Mouse (Mus musculus): ENCODE data around the gene Klhdc9.
"Not testable (repeated sequence)": the region's sequence is repeated elsewhere in the genome, so short reads cannot be mapped to it uniquely, and the experiment has no call there.

Klhdc9 gene

GRCm38 (mm10) chr1:171343922-171344677 is 16.5 kb downstream of the Klhdc9 start:
- CTCF ChIA-PET: interaction anchor here in 3 of 4 experiments (0.6 to 2.9 kb wide), 4 partner anchors 14 to 351 kb away, joined by 4 to 14 read pairs (median 5); no protein-coding TSS in a partner anchor
- POLR2A ChIA-PET: interaction anchor here (0.6 to 8.7 kb wide), 19 partner anchors 9 to 950 kb away, joined by 3 to 90 read pairs (median 5); partner anchors contain the start of genes Dedd (in 2 of the 4), Klhdc9 (in 2 of the 4) and Pcp4l1 (in 1 of the 4)

GRCm38 (mm10) chr1:171342262-171343207 is 18.1 kb downstream of the Klhdc9 start:
- CTCF ChIA-PET: no interaction called here
- POLR2A ChIA-PET: interaction anchor here in 1 of 4 experiments (1.7 to 8.7 kb wide), 2 partner anchors 15 to 17 kb away, joined by 5 to 90 read pairs; partner anchors contain the start of gene Klhdc9

- ChIA-PET POLR2A (interaction anchor here in 3 of 4 experiments (0.6 to 4.5 kb wide), 25 partner anchors 8 to 216 kb away, joined by 3 to 34 read pairs (median 4); partner anchors contain the start of genes Nit1 (in 3 of the 3), Pfdn2 (in 3 of the 3), Adamts4 (in 1 of the 3) and B4galt3 (in 1 of the 3)), CTCF (interaction anchor here in 2 of 4 experiments (0.6 to 1.1 kb wide), 2 partner anchors 26 to 171 kb away, joined by 3 to 4 read pairs; no protein-coding TSS in a partner anchor)
Measured at GRCm38 (mm10) chr1:171330216-171330560, 30.4 kb downstream of the Klhdc9 start.

GRCm38 (mm10) chr1:171329433-171330215 is 31.0 kb downstream of the Klhdc9 start:
- ChIA-PET CTCF (interaction anchor here in 3 of 4 experiments (0.6 to 1.4 kb wide), 5 partner anchors 25 to 165 kb away, joined by 3 to 7 read pairs (median 4); partner anchors contain the start of gene Ppox (in 1 of the 3)), POLR2A (interaction anchor here (0.6 to 4.5 kb wide), 48 partner anchors 8 to 216 kb away, joined by 3 to 34 read pairs (median 5); partner anchors contain the start of genes Nit1 (in 3 of the 4), Pfdn2 (in 3 of the 4), B4galt3 (in 2 of the 4) and F11r (in 2 of the 4))

GRCm38 (mm10) chr1:171328839-171329432 is 31.7 kb downstream of the Klhdc9 start, which contains the start of gene Dedd:
Dedd (plus strand) TSS chr1:171329145.
- POLR2A ChIA-PET: interaction anchor here (0.6 to 4.5 kb wide), 62 partner anchors 9 to 187 kb away, joined by 3 to 34 read pairs (median 4); partner anchors contain the start of genes Nit1 (in 4 of the 4), Pfdn2 (in 4 of the 4), B4galt3 (in 3 of the 4) and Ppox (in 3 of the 4)
- CTCF ChIA-PET: interaction anchor here in 2 of 4 experiments (0.7 to 1.4 kb wide), 6 partner anchors 25 to 166 kb away, joined by 3 to 7 read pairs (median 4); partner anchors contain the start of gene Ppox (in 2 of the 2)

GRCm38 (mm10) chr1:171328244-171328643 is 32.4 kb downstream of the Klhdc9 start:
- CTCF ChIA-PET: interaction anchor here in 3 of 4 experiments (0.6 to 1.4 kb wide), 7 partner anchors 26 to 1619 kb away, joined by 3 to 7 read pairs (median 4); partner anchors contain the start of gene Ppox (in 2 of the 3)
- POLR2A ChIA-PET: interaction anchor here (0.6 to 4.5 kb wide), 58 partner anchors 8 to 197 kb away, joined by 3 to 34 read pairs (median 4); partner anchors contain the start of genes Nit1 (in 4 of the 4), Pfdn2 (in 4 of the 4), Ppox (in 3 of the 4) and Usf1 (in 3 of the 4)

GRCm38 (mm10) chr1:171326588-171326987 is 34.0 kb downstream of the Klhdc9 start:
- CTCF ChIA-PET: not testable (repeated sequence)
- POLR2A ChIA-PET: interaction anchor here in 2 of 4 experiments (0.9 to 3.1 kb wide), 9 partner anchors 16 to 176 kb away, joined by 3 to 30 read pairs (median 6); partner anchors contain the start of genes Klhdc9 (in 2 of the 2), Alyref2 (in 1 of the 2), B4galt3 (in 1 of the 2) and Nit1 (in 1 of the 2)

GRCm38 (mm10) chr1:171325571-171325970 is 35.0 kb downstream of the Klhdc9 start:
- POLR2A ChIA-PET: interaction anchor here in 2 of 4 experiments (0.8 to 3.1 kb wide), 14 partner anchors 9 to 176 kb away, joined by 3 to 20 read pairs (median 4); partner anchors contain the start of genes B4galt3 (in 2 of the 2), Nit1 (in 2 of the 2), Pfdn2 (in 2 of the 2) and Klhdc9 (in 1 of the 2)
- CTCF ChIA-PET: interaction anchor here in 2 of 4 experiments (0.5 to 4.9 kb wide), 3 partner anchors 32 to 176 kb away, joined by 3 to 67 read pairs (median 3); partner anchors contain the start of gene Klhdc9 (in 1 of the 2)

GRCm38 (mm10) chr1:171322012-171322411 is 38.6 kb downstream of the Klhdc9 start:
- ChIA-PET CTCF (interaction anchor here (0.5 to 4.9 kb wide), 43 partner anchors 11 to 807 kb away, joined by 3 to 67 read pairs (median 4); partner anchors contain the start of genes Klhdc9 (in 2 of the 4), Nit1 (in 2 of the 4), Pfdn2 (in 2 of the 4) and Ppox (in 2 of the 4)), POLR2A (interaction anchor here (0.6 to 5.1 kb wide), 60 partner anchors 9 to 181 kb away, joined by 3 to 72 read pairs (median 4); partner anchors contain the start of genes Klhdc9 (in 3 of the 4), Nit1 (in 3 of the 4), Pfdn2 (in 3 of the 4) and Alyref2 (in 2 of the 4))

GRCm38 (mm10) chr1:171321415-171321814 is 39.2 kb downstream of the Klhdc9 start:
- CTCF ChIA-PET: interaction anchor here (0.6 to 4.9 kb wide), 34 partner anchors 14 to 247 kb away, joined by 3 to 67 read pairs (median 4); partner anchors contain the start of genes Klhdc9 (in 2 of the 4), Nit1 (in 2 of the 4), Pfdn2 (in 2 of the 4) and Ppox (in 2 of the 4)
- POLR2A ChIA-PET: interaction anchor here (0.6 to 5.1 kb wide), 47 partner anchors 9 to 181 kb away, joined by 3 to 72 read pairs (median 5); partner anchors contain the start of genes Klhdc9 (in 3 of the 4), Nit1 (in 3 of the 4), Pfdn2 (in 3 of the 4) and Alyref2 (in 2 of the 4)

GRCm38 (mm10) chr1:171320151-171320550 is 40.4 kb downstream of the Klhdc9 start:
- ChIA-PET CTCF (interaction anchor here in 1 of 4 experiments (0.8 to 2.2 kb wide), 8 partner anchors 14 to 244 kb away, joined by 3 to 9 read pairs (median 4); partner anchors contain the start of genes Klhdc9 and Ppox), POLR2A (interaction anchor here (0.6 to 5.1 kb wide), 46 partner anchors 8 to 425 kb away, joined by 3 to 72 read pairs (median 4); partner anchors contain the start of genes Dedd (in 3 of the 4), Nit1 (in 3 of the 4), Pfdn2 (in 3 of the 4) and Klhdc9 (in 2 of the 4))

- POLR2A ChIA-PET: interaction anchor here (0.6 to 5.1 kb wide), 48 partner anchors 9 to 424 kb away, joined by 3 to 72 read pairs (median 4); partner anchors contain the start of genes Dedd (in 3 of the 4), Nit1 (in 3 of the 4), Pfdn2 (in 3 of the 4) and Klhdc9 (in 2 of the 4)
- CTCF ChIA-PET: interaction anchor here in 1 of 4 experiments (0.8 to 2.2 kb wide), 8 partner anchors 15 to 244 kb away, joined by 3 to 9 read pairs (median 4); partner anchors contain the start of genes Klhdc9 and Ppox
Measured at GRCm38 (mm10) chr1:171319748-171320147, 40.9 kb downstream of the Klhdc9 start.

GRCm38 (mm10) chr1:171309321-171309720 is 51.3 kb downstream of the Klhdc9 start:
- POLR2A ChIA-PET: interaction anchor here in 3 of 4 experiments (0.7 to 3.2 kb wide), 15 partner anchors 10 to 193 kb away, joined by 3 to 15 read pairs (median 5); partner anchors contain the start of genes Nit1 (in 1 of the 3), Pfdn2 (in 1 of the 3), Ppox (in 1 of the 3) and Ufc1 (in 1 of the 3)
- CTCF ChIA-PET: interaction anchor here in 2 of 4 experiments (0.7 to 1.9 kb wide), 4 partner anchors 10 to 89 kb away, joined by 3 to 7 read pairs (median 4); partner anchors contain the start of gene Ppox (in 1 of the 2)
